Mouse (Mus musculus) MEL (cell line): Measurements from ENCODE around the gene Ano10. TPM values are rescaled to one million over a fixed set of nuclear protein-coding genes. Genes with fewer than 3 reads are reported as not detected.

Experiments
- DNase-seq: peaks from one replicate; pipeline ENCODE4 v3.0.0; 2011; ENCODE audit warnings: low read depth, low spot score
- H3K27ac ChIP-seq: 2 replicates; pipeline ENCODE4 v1.5.1; 2012; ENCODE audit warnings: low read depth, mild to moderate bottlenecking, control low read depth, low read length, moderate library complexity; ENCODE audit not compliant: control insufficient read depth
- H3K27me3 ChIP-seq, 2 experiments: fragments of 150-350 bp in 1 of 2; sonication (generic) in 1 of 2; 2 replicates each; pipeline ENCODE4 v1.6.1; 2012; ENCODE audit warnings: low read length in 2 of 2, mild to moderate bottlenecking in 2 of 2, improper control_type of control experiment in 1 of 2, moderate library complexity in 1 of 2; ENCODE audit not compliant: insufficient read depth in 2 of 2, control insufficient read depth in 1 of 2
- H3K36me3 ChIP-seq, 2 experiments: 2 replicates each; pipeline ENCODE4 v1.6.1; 2012 to 2014; ENCODE audit warnings: low read length in 2 of 2, improper control_type of control experiment in 1 of 2, inconsistent platforms in 1 of 2, mild to moderate bottlenecking in 1 of 2; ENCODE audit not compliant: insufficient read depth in 2 of 2, control insufficient read depth in 1 of 2
- H3K4me1 ChIP-seq, 2 experiments: fragments of 150-350 bp in 1 of 2; sonication (generic) in 1 of 2; 2 replicates each; pipeline ENCODE4 v1.6.1; 2012; ENCODE audit warnings: low read length in 2 of 2, improper control_type of control experiment in 1 of 2, mild to moderate bottlenecking in 1 of 2; ENCODE audit not compliant: insufficient read depth in 2 of 2, control insufficient read depth in 1 of 2
- H3K4me3 ChIP-seq, 2 experiments: fragments of 150-350 bp in 1 of 2; sonication (generic) in 1 of 2; 2 replicates each; pipeline ENCODE4 v1.5.1; 2012; ENCODE audit warnings: low read depth in 2 of 2, low read length in 2 of 2, mild to moderate bottlenecking in 2 of 2, moderate library complexity in 2 of 2, control low read depth in 1 of 2, improper control_type of control experiment in 1 of 2; ENCODE audit not compliant: control insufficient read depth in 1 of 2, insufficient read depth in 1 of 2
- H3K79me2 ChIP-seq: 2 replicates; pipeline ENCODE4 v1.6.1; 2012; ENCODE audit warnings: mild to moderate bottlenecking, low read length, moderate library complexity; ENCODE audit not compliant: control insufficient read depth, poor library complexity, insufficient read depth
- H3K9ac ChIP-seq: 2 replicates; pipeline ENCODE4 v1.6.1; 2012; ENCODE audit warnings: low read depth, mild to moderate bottlenecking, control low read depth, low read length, moderate library complexity; ENCODE audit not compliant: control insufficient read depth, poor library complexity, severe bottlenecking
- H3K9me3 ChIP-seq: fragments of 150-350 bp; sonication (generic); replicated peaks from 2 replicates; pipeline ENCODE4 v1.6.1; 2012; ENCODE audit warnings: mild to moderate bottlenecking, low read length, improper control_type of control experiment, moderate library complexity; ENCODE audit not compliant: insufficient read depth
- BHLHE40 ChIP-seq: IDR thresholded peaks from 2 replicates; pipeline ENCODE4 v1.6.1; 2012; ENCODE audit warnings: low read depth, mild to moderate bottlenecking, inconsistent platforms, low read length, improper control_type of control experiment, borderline replicate concordance
- CTCF ChIP-seq, 3 experiments: IDR thresholded peaks in 2 of 3; conservative IDR thresholded peaks in 1 of 3; 2 replicates each; pipeline ENCODE4 v1.5.1; 2011 to 2012; ENCODE audit warnings: low read length in 3 of 3, low read depth in 2 of 3, mild to moderate bottlenecking in 2 of 3, improper control_type of control experiment in 1 of 3, inconsistent platforms in 1 of 3, mixed read lengths in 1 of 3, moderate library complexity in 1 of 3; ENCODE audit not compliant: control insufficient read depth in 1 of 3, insufficient read depth in 1 of 3, poor library complexity in 1 of 3, severe bottlenecking in 1 of 3
- ETS1 ChIP-seq: IDR thresholded peaks from 2 replicates; pipeline ENCODE4 v1.6.1; 2012; ENCODE audit warnings: low read depth, mild to moderate bottlenecking, inconsistent platforms, low read length, improper control_type of control experiment, moderate library complexity
- GABPA ChIP-seq: IDR thresholded peaks from 2 replicates; pipeline ENCODE4 v1.6.1; 2012; ENCODE audit warnings: low read depth, mild to moderate bottlenecking, inconsistent platforms, low read length, improper control_type of control experiment, moderate library complexity
- GATA1 ChIP-seq: IDR thresholded peaks from 2 replicates; pipeline ENCODE4 v1.6.1; 2011; ENCODE audit warnings: low read depth, low read length, improper control_type of control experiment
- HCFC1 ChIP-seq: IDR thresholded peaks from 2 replicates; pipeline ENCODE4 v1.6.1; 2012; ENCODE audit warnings: low read depth, mild to moderate bottlenecking, inconsistent platforms, low read length, improper control_type of control experiment, moderate library complexity
- MAX ChIP-seq: IDR thresholded peaks from 2 replicates; pipeline ENCODE4 v1.6.1; 2011; ENCODE audit warnings: low read length, improper control_type of control experiment
- MAZ ChIP-seq: IDR thresholded peaks from 2 replicates; pipeline ENCODE4 v1.6.1; 2012; ENCODE audit warnings: low read depth, mild to moderate bottlenecking, inconsistent platforms, low read length, improper control_type of control experiment
- MYB ChIP-seq: IDR thresholded peaks from 2 replicates; pipeline ENCODE4 v1.6.1; 2011; ENCODE audit warnings: mild to moderate bottlenecking, low read depth, low read length, improper control_type of control experiment
- MYC ChIP-seq: IDR thresholded peaks from 2 replicates; pipeline ENCODE4 v1.6.1; 2011; ENCODE audit warnings: low read depth, mild to moderate bottlenecking, low read length, improper control_type of control experiment, moderate library complexity
- NRF1 ChIP-seq: IDR thresholded peaks from 2 replicates; pipeline ENCODE4 v1.6.1; 2014; ENCODE audit warnings: low read depth, mild to moderate bottlenecking, inconsistent platforms, low read length, improper control_type of control experiment, moderate library complexity; ENCODE audit not compliant: poor library complexity, insufficient read depth, severe bottlenecking
- POLR2A ChIP-seq, 2 experiments: IDR thresholded peaks; 2 replicates each; pipeline ENCODE4 v1.6.1; 2011 to 2012; ENCODE audit warnings: low read length in 2 of 2, mild to moderate bottlenecking in 2 of 2, control low read depth in 1 of 2, improper control_type of control experiment in 1 of 2, low read depth in 1 of 2, moderate library complexity in 1 of 2; ENCODE audit not compliant: control insufficient read depth in 1 of 2, insufficient read depth in 1 of 2, poor library complexity in 1 of 2
- RAD21 ChIP-seq: IDR thresholded peaks from 2 replicates; pipeline ENCODE4 v1.6.1; 2011; ENCODE audit warnings: mild to moderate bottlenecking, low read depth, low read length, improper control_type of control experiment
- SMC3 ChIP-seq: IDR thresholded peaks from 2 replicates; pipeline ENCODE4 v1.6.1; 2011; ENCODE audit warnings: low read depth, low read length, improper control_type of control experiment
- TCF12 ChIP-seq: IDR thresholded peaks from 2 replicates; pipeline ENCODE4 v1.6.1; 2014; ENCODE audit warnings: low read depth, mild to moderate bottlenecking, inconsistent platforms, low read length, improper control_type of control experiment, moderate library complexity
- USF2 ChIP-seq, 2 experiments: IDR thresholded peaks; 2 replicates each; pipeline ENCODE4 v1.6.1; 2011 to 2012; ENCODE audit warnings: improper control_type of control experiment in 2 of 2, low read length in 2 of 2, borderline replicate concordance in 1 of 2, inconsistent platforms in 1 of 2, low read depth in 1 of 2, mild to moderate bottlenecking in 1 of 2; ENCODE audit not compliant: insufficient read depth in 1 of 2
- ZC3H11A ChIP-seq: IDR thresholded peaks from 2 replicates; pipeline ENCODE4 v1.6.1; 2012; ENCODE audit warnings: low read depth, mild to moderate bottlenecking, inconsistent platforms, low read length, improper control_type of control experiment
- ZMIZ1 ChIP-seq: IDR thresholded peaks from 2 replicates; pipeline ENCODE4 v1.6.1; 2012; ENCODE audit warnings: low read depth, mild to moderate bottlenecking, inconsistent platforms, low read length, improper control_type of control experiment, moderate library complexity
- ZNF384 ChIP-seq: IDR thresholded peaks from 2 replicates; pipeline ENCODE4 v1.6.1; 2012; ENCODE audit warnings: low read depth, mild to moderate bottlenecking, inconsistent platforms, low read length, improper control_type of control experiment
- polyA plus RNA-seq, 2 experiments: library from polyadenylated mRNA; stranded (reverse) in 1 of 2; unstranded in 1 of 2; fragments of >175 nt in 1 of 2; fragments of >200 nt in 1 of 2; gene quantifications; 2 replicates each; pipeline versions ENCODE4 v1.2.1 to v1.2.4; 2012; ENCODE audit warnings: low replicate concordance in 2 of 2, low read depth in 1 of 2; ENCODE audit not compliant: insufficient read length in 2 of 2, insufficient read depth in 1 of 2, missing spikeins in 1 of 2
- total RNA-seq: library from RNA; depleted of rRNA; stranded (reverse); fragments of 300-350 nt; gene quantifications from 2 replicates; pipeline ENCODE4 v1.2.3, GENCODE M21; 2012

Ano10 gene
- total and polyA plus RNA-seq, 3 experiments: 0.54 to 3.1 TPM; not detected in 1

GRCm38 (mm10) chr9:122244080-122244799, 50.0 kb downstream of the Ano10 start:
- H3K36me3 ChIP-seq: no peaks in the 10 kb centered on the region
- no peak overlapping the region for H3K27ac ChIP-seq
- H3K9ac ChIP-seq: no peak overlapping the region
- H3K4me1 ChIP-seq: no peaks in the 10 kb centered on the region
- no peaks in the 10 kb centered on the region for H3K79me2 ChIP-seq
- H3K9me3 ChIP-seq: no peaks in the 10 kb centered on the region
- H3K4me3 ChIP-seq: no peak overlapping the region
- peak; percentile 56 for DNase-seq
- TF ChIP-seq CTCF (IDR thresholded peaks at IDR 0.05 in 2 of 3, conservative IDR thresholded peaks at IDR 0.05 in 1 of 3; ENCODE audit: control insufficient read depth in 1 of 3, insufficient read depth in 1 of 3, low read depth in 2 of 3, low read length in 3 of 3, poor library complexity in 1 of 3, severe bottlenecking in 1 of 3): peak; percentile 69 to 83 (median 80)
- peak; percentile 27; the same call in 1 of the 2 replicates for TF ChIP-seq ZC3H11A
- TF ChIP-seq ETS1: no peak
- TF ChIP-seq ZNF384: no peak
- TF ChIP-seq GATA1: no peak
- TF ChIP-seq TCF12: no peak
- TF ChIP-seq SMC3: peak; percentile 54
- TF ChIP-seq GABPA: no peak
- no peak for TF ChIP-seq BHLHE40
- TF ChIP-seq MAZ: no peak
- TF ChIP-seq MAX: no peak
- no peak for TF ChIP-seq NRF1
- no peak for TF ChIP-seq USF2 (IDR thresholded peaks at IDR 0.05; ENCODE audit: borderline replicate concordance in 1 of 2, insufficient read depth in 1 of 2, low read depth in 1 of 2, low read length in 2 of 2)
- TF ChIP-seq POLR2A (IDR thresholded peaks at IDR 0.05; ENCODE audit: control insufficient read depth in 1 of 2, insufficient read depth in 1 of 2, low read depth in 1 of 2, low read length in 2 of 2, poor library complexity in 1 of 2): no peak
- peak; percentile 43 for TF ChIP-seq RAD21
- no peak for TF ChIP-seq MYC
- no peak for TF ChIP-seq MYB
- no peaks in the 10 kb centered on the region for H3K27me3 ChIP-seq

GRCm38 (mm10) chr9:122243297-122243696, 50.9 kb downstream of the Ano10 start:
- TF ChIP-seq MAZ: no peak
- no peak for TF ChIP-seq GABPA
- TF ChIP-seq MAX: no peak
- no peak for TF ChIP-seq ZMIZ1
- no peak for TF ChIP-seq HCFC1
- H3K4me1 ChIP-seq: no peaks in the 10 kb centered on the region
- H3K36me3 ChIP-seq: no peaks in the 10 kb centered on the region
- no peak overlapping the region for H3K9ac ChIP-seq
- no peaks in the 10 kb centered on the region for H3K9me3 ChIP-seq
- H3K27ac ChIP-seq: no peak overlapping the region
- DNase-seq: no peak
- H3K27me3 ChIP-seq: no peaks in the 10 kb centered on the region
- H3K79me2 ChIP-seq: no peaks in the 10 kb centered on the region
- H3K4me3 ChIP-seq: no peak overlapping the region
